Mouse (Mus musculus) E14TG2a.4 (cell line): Measurements from ENCODE around the gene Cdc42ep4.

Source experiments
- CTCF ChIP-seq: conservative IDR thresholded peaks from 2 replicates; pipeline ENCODE4 v1.5.1; 2014; ENCODE audit warnings: low read length
- NANOG ChIP-seq: IDR thresholded peaks from 2 replicates; pipeline ENCODE4 v1.6.1; 2014; ENCODE audit warnings: borderline replicate concordance, low read length, mixed read lengths
- POU5F1 ChIP-seq: IDR thresholded peaks from 2 replicates; pipeline ENCODE4 v1.6.1; 2014; ENCODE audit warnings: low read length, borderline replicate concordance

GRCm38 (mm10) chr11:113756578-113756977 lies 4.9 kb upstream of the Cdc42ep4 start:
- TF ChIP-seq CTCF: no peak
- TF ChIP-seq POU5F1: no peak
- TF ChIP-seq NANOG: no peak
